Mouse (Mus musculus): ENCODE measurements at regions not wholly inside any gene's neighbourhood (a gene's known extent, or its start where the extent isn't known, plus 50 kb on each side); places are given as distances from the start of the nearest gene placed in this dataset.

- Histone ChIP-seq H3K9ac (ENCODE audit: insufficient read depth, low read depth) (no peak overlapping the region), H3K27me3 (replicated peaks) (no peaks in the 10 kb centered on the region), H3K4me2 (ENCODE audit: insufficient read depth, low read depth, poor library complexity, severe bottlenecking) (no peak overlapping the region), H3K27ac (ENCODE audit: insufficient read depth, low read depth) (no peak overlapping the region), H3K9me3 (replicated peaks; ENCODE audit: low read length) (peaks cover 20% of the 10 kb centered on the region), H3K79me2 (replicated peaks; ENCODE audit: control insufficient read depth, extremely low read depth, insufficient read depth, poor library complexity, severe bottlenecking) (no peaks in the 10 kb centered on the region), H3K36me3 (replicated peaks in 1 of 2; ENCODE audit: control insufficient read depth in 1 of 2, insufficient read depth in 1 of 2, low read length in 1 of 2) (no peaks in the 10 kb centered on the region), H3K4me1 (ENCODE audit: control insufficient read depth in 1 of 2, insufficient read depth in 2 of 2) (no peaks in the 10 kb centered on the region), H3K4me3 (replicated peaks in 1 of 3; ENCODE audit: low read depth in 2 of 3, low read length in 2 of 3, poor library complexity in 1 of 3) (no peak overlapping the region)
- dilution Hi-C loops (cut with MboI; ENCODE audit: extremely low pct_ligation_motif_present, extremely low pct_unique_long_range_greater_than_20kb, low sequenced_read_pairs) (no loop called here), in situ Hi-C loops (cut with MboI; ENCODE audit: low pct_ligation_motif_present, low pct_unique_long_range_greater_than_20kb, low sequenced_read_pairs) (no loop called here)
- TF ChIP-seq MEF2A (IDR thresholded peaks at IDR 0.05; ENCODE audit: borderline replicate concordance, low read depth, low read length) (no peak), KAT2A (IDR thresholded peaks at IDR 0.05; ENCODE audit: insufficient replicate concordance, low read length) (no peak), EP300 (IDR thresholded peaks at IDR 0.05; ENCODE audit: low read length) (no peak), NRF1 (IDR thresholded peaks at IDR 0.05; ENCODE audit: low read depth, low read length) (no peak), ZKSCAN1 (IDR thresholded peaks at IDR 0.05; ENCODE audit: borderline replicate concordance, low read depth, low read length) (no peak), JUN (IDR thresholded peaks at IDR 0.05; ENCODE audit: insufficient read depth, low read depth, low read length) (no peak), CHD2 (IDR thresholded peaks at IDR 0.05; ENCODE audit: low read length) (no peak), USF2 (conservative IDR thresholded peaks at IDR 0.05; ENCODE audit: low read depth, low read length) (no peak), RAD21 (IDR thresholded peaks at IDR 0.05; ENCODE audit: low read depth, low read length) (no peak), ZNF384 (IDR thresholded peaks at IDR 0.05; ENCODE audit: low read depth, low read length) (no peak), MYC (IDR thresholded peaks at IDR 0.05; ENCODE audit: low read depth, low read length) (no peak), MAFK (IDR thresholded peaks at IDR 0.05; ENCODE audit: insufficient replicate concordance, low read length) (no peak), PAX5 (IDR thresholded peaks at IDR 0.05; ENCODE audit: low read length) (no peak), ZC3H11A (IDR thresholded peaks at IDR 0.05; ENCODE audit: low read depth, low read length) (no peak), JUND (conservative IDR thresholded peaks at IDR 0.05; ENCODE audit: low read depth, low read length) (no peak)
- DNase-seq (ENCODE audit: extremely low read depth) = no peak
Measured at GRCm38 (mm10) chr3:156410126-156410525, 151.5 kb upstream of the Negr1 start.

- no peaks in the 10 kb centered on the region for H3K27me3 ChIP-seq (replicated peaks)
- H3K36me3 ChIP-seq (replicated peaks in 1 of 2; ENCODE audit: control insufficient read depth in 1 of 2, insufficient read depth in 1 of 2, low read length in 1 of 2) = no peaks in the 10 kb centered on the region
- no peak for DNase-seq (ENCODE audit: extremely low read depth)
- peaks cover 21% of the 10 kb centered on the region for H3K9me3 ChIP-seq (replicated peaks; ENCODE audit: low read length)
- dilution Hi-C loops (cut with MboI; ENCODE audit: extremely low pct_ligation_motif_present, extremely low pct_unique_long_range_greater_than_20kb, low sequenced_read_pairs) = no loop called here
- in situ Hi-C loops (cut with MboI; ENCODE audit: low pct_ligation_motif_present, low pct_unique_long_range_greater_than_20kb, low sequenced_read_pairs) = no loop called here
- H3K4me1 ChIP-seq (ENCODE audit: control insufficient read depth in 1 of 2, insufficient read depth in 2 of 2) = no peaks in the 10 kb centered on the region
- no peaks in the 10 kb centered on the region for H3K79me2 ChIP-seq (replicated peaks; ENCODE audit: control insufficient read depth, extremely low read depth, insufficient read depth, poor library complexity, severe bottlenecking)
- no peak overlapping the region for H3K4me3 ChIP-seq (replicated peaks in 1 of 3; ENCODE audit: low read depth in 2 of 3, low read length in 2 of 3, poor library complexity in 1 of 3)
- no peak overlapping the region for H3K27ac ChIP-seq (ENCODE audit: insufficient read depth, low read depth)
- no peak overlapping the region for H3K4me2 ChIP-seq (ENCODE audit: insufficient read depth, low read depth, poor library complexity, severe bottlenecking)
- H3K9ac ChIP-seq (ENCODE audit: insufficient read depth, low read depth) = no peak overlapping the region
- no peak for TF ChIP-seq ZC3H11A (IDR thresholded peaks at IDR 0.05; ENCODE audit: low read depth, low read length)
- TF ChIP-seq SMC3 (IDR thresholded peaks at IDR 0.05; ENCODE audit: low read depth, low read length) = no peak
- no peak for TF ChIP-seq CTCF (conservative IDR thresholded peaks at IDR 0.05 in 1 of 2, IDR thresholded peaks at IDR 0.05 in 1 of 2; ENCODE audit: low read depth in 2 of 2, low read length in 2 of 2)
- no peak for TF ChIP-seq POLR2AphosphoS2 (IDR thresholded peaks at IDR 0.05; ENCODE audit: low read depth, low read length)
- TF ChIP-seq RCOR1 (conservative IDR thresholded peaks at IDR 0.05; ENCODE audit: low read depth, low read length) = no peak
- TF ChIP-seq KAT2A (IDR thresholded peaks at IDR 0.05; ENCODE audit: insufficient replicate concordance, low read length) = no peak
- TF ChIP-seq NRF1 (IDR thresholded peaks at IDR 0.05; ENCODE audit: low read depth, low read length) = no peak
- no peak for TF ChIP-seq HCFC1 (IDR thresholded peaks at IDR 0.05; ENCODE audit: low read depth, low read length)
- no peak for TF ChIP-seq RAD21 (IDR thresholded peaks at IDR 0.05; ENCODE audit: low read depth, low read length)
- TF ChIP-seq UBTF (IDR thresholded peaks at IDR 0.05; ENCODE audit: low read depth, low read length) = no peak
- no peak for TF ChIP-seq MAZ (IDR thresholded peaks at IDR 0.05; ENCODE audit: low read depth, low read length)
- no peak for TF ChIP-seq MAX (IDR thresholded peaks at IDR 0.05; ENCODE audit: low read length)
- no peak for TF ChIP-seq JUN (IDR thresholded peaks at IDR 0.05; ENCODE audit: insufficient read depth, low read depth, low read length)
- no peak for TF ChIP-seq EP300 (IDR thresholded peaks at IDR 0.05; ENCODE audit: low read length)
Measured at GRCm38 (mm10) chr3:156412757-156413156, 148.8 kb upstream of the Negr1 start.

Data from CH12.LX (cell line).